Mouse (Mus musculus) embryonic fibroblast, embryonic 13.5 days (primary cell): ENCODE results near the gene Efcab12.

Experiments used
- CTCF ChIP-seq: IDR thresholded peaks from 2 replicates; pipeline ENCODE4 v1.5.1; 2011; ENCODE audit warnings: mild to moderate bottlenecking, control low read depth, low read length, moderate library complexity, borderline replicate concordance; ENCODE audit not compliant: insufficient read depth
- POLR2A ChIP-seq: IDR thresholded peaks from 2 replicates; pipeline ENCODE4 v1.6.1; 2011; ENCODE audit warnings: low read depth, mild to moderate bottlenecking, control low read depth, low read length, moderate library complexity

- no peak for TF ChIP-seq POLR2A
- no peak for TF ChIP-seq CTCF
Observed at GRCm38 (mm10) chr6:115880751-115881150, 42.5 kb upstream of the Efcab12 start.
